Mouse (Mus musculus): ENCODE data around the gene Rpl9-ps6.

The Rpl9-ps6 gene

DNA sequence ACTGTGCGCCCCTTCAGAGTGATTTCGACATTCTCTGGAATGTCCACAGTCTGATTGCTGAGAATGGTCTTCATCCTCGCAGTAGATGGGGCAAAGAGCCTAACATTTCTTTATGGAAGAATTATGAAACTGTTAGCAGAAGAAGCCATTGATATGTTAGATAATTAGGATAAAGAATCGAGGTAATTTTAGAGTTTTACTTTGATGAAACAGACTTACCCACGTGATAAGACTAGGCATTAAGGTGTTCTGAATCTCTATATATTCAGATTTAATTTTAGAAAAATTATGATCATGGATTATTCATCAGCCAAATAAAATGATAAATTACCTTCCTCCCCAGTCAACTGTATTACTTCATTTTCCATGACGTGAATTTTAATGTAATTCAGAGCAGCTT is at the start of gene Rpl9-ps6:
TSS of gene Rpl9-ps6 (minus strand) at position 101 of the 400 bp plus-strand sequence.
- DNase-seq (ENCODE audit: low read depth, low spot score), result no peak

DNA sequence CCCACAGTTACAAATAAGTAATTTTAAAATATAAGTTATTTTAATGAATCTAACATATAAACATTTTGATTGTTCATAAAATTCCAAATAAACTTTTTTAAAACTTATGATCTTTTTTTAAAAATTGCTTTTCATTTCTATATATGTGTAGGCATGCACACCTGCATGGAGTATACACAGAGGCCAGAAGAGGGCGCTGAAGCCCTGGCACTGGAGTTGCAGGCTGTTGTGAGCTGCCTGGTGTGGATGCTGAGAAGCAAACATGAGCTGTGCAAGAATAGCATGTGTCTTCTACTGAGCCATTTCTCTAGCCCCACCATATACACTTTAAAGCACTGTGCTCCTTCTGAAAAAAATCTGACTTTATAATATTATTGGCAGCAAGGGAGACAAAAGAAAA is 46.1 kb upstream of the Rpl9-ps6 start:
- DNase-seq (ENCODE audit: low read depth, low spot score), result peak; percentile 16

DNA sequence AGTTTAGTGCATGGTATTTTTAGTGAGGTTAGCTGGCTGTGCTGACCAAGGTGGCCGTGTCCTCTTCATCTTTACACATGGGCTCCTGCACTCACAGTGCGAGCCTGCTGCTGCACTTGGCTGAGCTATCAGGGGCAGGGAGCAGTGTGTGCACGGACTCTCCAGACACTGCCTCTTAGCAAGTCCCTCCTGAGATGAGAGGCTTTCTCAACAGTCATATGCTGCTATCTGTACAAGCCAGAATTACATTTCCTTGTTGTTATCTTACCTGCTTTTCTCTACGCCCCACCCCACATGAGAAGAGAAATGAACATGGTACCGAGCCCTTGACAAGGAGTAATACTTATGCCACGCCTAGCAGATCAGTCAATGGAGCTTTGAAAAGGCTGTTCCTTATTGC is 44.6 kb upstream of the Rpl9-ps6 start:
- no peak for DNase-seq (ENCODE audit: low read depth, low spot score)

DNA sequence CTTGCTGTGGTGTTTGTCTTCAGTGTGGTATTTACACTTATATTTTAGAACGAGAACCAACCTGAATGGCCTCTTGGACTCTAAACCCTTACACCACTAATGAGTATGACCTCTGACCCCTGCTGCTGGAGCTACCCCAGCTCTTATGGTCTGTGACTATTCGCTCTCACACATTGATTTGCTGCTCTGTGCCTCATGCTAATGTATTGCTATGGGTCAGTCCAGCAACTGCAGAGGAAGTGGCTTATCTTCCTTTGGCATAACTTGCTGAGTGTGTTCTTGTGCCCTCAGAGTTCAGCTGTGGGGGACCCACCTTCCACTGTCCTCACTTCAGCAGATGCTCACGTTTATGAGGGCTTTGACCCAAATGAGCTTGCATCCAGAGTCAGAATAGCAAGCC is 43.9 kb upstream of the Rpl9-ps6 start:
- DNase-seq (ENCODE audit: low read depth, low spot score), result no peak

DNA sequence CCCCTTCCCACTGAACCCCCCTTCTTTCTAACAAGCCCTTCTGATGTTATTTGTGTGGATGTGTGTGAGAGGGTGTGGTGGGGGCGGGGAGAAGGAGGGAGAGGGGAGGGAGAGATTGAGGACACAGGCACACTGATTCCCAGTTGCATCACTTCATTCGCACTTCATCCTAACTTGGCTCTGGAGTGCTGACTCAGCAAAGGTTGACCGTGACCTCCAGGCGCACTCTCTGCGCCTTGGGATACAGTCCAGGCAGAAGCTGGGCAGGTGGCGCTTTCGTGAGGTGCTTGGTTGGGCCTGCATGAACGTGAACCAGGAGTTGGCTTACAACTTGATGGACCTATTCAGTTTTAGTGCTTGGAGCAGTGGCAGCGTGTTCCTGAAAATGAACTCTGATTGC is 41.1 kb upstream of the Rpl9-ps6 start:
- no peak for DNase-seq (ENCODE audit: low read depth, low spot score)

DNA sequence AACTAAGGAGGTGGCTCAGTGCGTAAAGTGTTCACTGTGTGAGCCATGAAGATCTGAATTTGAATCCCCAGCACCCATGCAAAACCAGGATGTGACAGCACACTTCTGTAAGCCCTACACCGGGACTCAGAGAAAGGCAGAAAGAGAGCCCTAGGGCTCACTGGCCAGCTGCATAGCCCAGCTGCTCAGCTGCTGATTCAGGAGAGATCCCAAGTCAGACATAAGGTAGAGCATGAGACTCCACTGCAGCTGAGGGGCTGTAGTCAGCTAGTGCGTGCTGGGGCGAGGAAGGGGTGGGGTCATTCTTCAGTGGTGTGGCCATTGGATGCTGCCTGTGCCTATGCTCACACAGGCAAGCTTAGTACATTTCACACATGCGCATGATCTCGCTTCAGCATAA is 40.7 kb upstream of the Rpl9-ps6 start:
- DNase-seq (ENCODE audit: low read depth, low spot score), result no peak

DNA sequence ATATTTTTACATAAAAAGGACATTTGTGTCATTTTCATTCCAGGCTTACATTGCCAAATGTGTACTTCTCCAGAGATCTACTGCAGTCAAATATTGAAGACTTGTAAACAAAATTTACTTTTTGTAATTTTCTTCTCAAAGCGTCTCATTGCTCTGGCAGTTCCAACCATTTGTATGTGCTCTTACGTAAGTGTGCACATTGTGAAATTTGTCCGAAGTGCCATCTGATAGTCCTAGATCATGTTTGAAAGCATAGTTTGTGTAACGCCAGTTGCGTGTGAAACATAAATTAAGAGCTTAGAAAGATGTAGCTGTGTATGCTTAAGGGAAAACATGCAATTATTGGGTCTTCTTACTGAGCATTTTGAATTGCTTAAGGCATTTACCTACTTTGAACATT is 40.1 kb upstream of the Rpl9-ps6 start:
- no peak for DNase-seq (ENCODE audit: low read depth, low spot score)

DNA sequence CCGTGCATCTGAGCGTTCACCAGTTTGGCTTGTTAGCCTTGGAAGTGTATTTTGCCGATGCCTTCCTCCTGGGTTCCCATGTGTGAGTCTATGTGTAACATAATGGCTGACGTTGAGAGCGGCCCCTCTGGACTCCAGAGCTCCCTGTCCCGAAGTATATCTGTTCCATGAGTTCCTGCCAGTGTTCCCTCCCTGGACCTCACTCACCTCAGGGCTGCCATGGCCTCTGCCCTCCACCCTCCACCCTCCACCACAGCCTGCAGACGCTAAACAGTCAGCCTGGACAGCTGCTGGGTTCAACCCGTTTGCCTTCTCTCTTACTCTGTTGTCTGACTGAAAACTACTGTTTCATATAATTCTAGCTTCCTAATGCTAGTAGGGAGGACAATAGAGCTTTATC is 39.7 kb upstream of the Rpl9-ps6 start:
- DNase-seq (ENCODE audit: low read depth, low spot score), result no peak

DNA sequence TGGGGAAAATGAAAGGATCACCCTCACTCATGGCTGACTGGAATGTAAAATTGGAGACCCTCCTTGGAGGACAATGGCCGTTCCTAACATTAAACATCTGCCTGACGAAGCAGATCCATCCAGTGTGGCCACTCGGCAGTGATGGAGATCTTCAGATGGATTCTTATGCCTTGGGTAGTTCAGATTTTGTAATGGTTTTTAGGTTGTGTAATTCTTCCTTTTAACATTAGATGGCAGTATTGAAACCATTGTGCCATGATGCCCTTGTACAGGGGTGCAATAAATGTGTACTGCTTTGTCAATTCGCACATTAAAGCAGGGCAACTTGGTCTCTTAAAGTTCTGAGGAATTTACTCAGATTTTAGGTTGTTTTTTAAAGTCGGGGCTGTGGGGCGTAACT is 35.0 kb upstream of the Rpl9-ps6 start:
- DNase-seq (ENCODE audit: low read depth, low spot score), result peak; percentile 31

DNA sequence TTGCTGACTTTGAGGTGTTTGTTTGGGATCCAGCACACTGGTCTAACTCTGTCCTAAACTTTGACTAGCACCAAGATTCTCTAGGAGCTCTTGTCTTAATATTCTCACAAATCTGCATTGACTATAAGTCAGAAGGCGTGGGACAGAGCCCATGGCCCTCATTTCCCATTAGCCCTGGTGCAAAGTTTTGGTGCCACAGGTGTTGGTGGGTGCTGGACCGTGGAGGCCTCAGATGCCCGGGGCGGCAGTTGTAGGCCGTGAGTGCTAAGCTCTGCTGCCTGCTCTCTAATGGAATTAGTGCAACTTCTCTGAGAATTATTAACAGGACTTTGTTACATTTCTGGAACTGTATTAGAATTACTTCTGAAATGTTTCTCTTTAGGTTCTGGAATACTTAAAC is 31.6 kb upstream of the Rpl9-ps6 start:
- DNase-seq (ENCODE audit: low read depth, low spot score), result no peak

DNA sequence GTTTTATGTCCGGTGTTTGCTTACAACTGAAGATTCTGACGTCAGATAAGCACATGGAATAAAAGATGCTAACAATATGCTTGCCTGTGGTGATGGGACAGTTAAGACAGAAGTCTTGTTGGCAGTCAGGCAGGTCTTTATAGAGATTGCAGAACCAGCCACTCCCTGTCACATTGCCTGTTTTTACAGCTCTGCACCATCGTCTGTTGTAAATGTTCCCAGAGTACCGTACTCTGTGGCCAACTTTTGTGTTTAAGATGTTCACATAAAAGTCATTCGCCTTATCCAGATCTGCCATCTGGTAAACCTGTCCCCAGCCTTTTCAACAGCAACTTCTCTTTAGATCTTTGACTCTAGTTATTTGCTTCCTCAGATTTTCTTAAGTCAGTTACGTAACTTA is 31.0 kb upstream of the Rpl9-ps6 start:
- DNase-seq (ENCODE audit: low read depth, low spot score), result no peak

DNA sequence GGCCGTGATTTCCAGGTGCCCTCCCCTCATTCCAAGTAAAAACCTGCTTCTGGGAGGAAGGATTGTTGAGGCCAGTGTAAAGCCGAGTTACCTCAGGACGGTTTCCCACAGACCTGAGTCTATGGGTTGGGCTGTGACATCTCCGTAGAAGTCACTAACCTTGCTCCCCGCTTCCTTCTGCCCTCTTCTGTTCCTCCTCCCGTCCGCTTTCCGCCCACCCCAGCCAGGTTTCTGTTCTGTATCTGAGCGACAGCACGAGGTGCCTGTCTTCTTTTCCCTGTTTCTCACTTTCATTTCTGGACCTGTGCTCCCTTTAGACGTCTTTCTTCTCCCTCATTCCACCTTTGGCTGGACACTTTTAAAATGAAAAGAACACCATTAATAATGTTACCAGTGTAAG is 28.7 kb upstream of the Rpl9-ps6 start:
- DNase-seq (ENCODE audit: low read depth, low spot score), result no peak

DNA sequence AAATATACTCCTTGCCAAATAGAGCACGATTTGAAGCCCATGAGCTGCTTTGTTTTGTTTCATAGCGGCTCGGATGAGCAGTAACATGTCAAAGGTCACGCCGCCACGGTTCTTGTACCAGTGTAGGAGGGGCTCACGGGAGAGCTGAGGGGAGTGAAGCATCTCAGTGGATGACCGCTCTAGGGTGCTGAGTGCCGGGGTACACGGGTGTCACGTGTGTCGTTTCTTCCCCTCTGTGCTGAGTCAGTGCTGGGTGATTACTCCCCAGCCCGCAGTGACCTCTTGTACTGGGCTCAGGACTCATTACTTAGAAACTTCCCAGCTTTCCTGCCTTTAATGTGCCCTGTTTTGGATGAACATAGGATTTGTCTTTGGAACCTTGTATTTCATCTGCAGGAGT is 28.2 kb upstream of the Rpl9-ps6 start:
- no peak for DNase-seq (ENCODE audit: low read depth, low spot score)

DNA sequence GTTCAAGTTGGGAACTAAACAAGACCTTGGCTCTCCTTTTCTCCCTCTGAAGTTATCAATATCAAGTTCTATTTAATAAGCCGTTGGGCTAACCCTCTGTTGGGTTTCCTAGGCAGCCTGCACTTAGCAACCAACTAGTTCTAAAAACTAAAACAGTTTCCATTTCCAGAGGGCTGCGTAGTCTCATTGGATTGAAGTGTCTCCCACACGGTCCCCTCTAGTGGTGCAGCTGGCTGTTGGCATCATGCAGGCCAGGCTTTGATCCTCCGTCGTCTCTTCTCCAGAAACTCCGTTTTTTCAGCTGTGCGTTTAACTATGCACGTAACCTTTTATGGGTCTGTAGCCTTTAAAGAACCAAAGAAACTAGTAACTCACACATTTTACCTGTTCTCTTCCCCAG is 27.1 kb upstream of the Rpl9-ps6 start:
- DNase-seq (ENCODE audit: low read depth, low spot score), result no peak

DNA sequence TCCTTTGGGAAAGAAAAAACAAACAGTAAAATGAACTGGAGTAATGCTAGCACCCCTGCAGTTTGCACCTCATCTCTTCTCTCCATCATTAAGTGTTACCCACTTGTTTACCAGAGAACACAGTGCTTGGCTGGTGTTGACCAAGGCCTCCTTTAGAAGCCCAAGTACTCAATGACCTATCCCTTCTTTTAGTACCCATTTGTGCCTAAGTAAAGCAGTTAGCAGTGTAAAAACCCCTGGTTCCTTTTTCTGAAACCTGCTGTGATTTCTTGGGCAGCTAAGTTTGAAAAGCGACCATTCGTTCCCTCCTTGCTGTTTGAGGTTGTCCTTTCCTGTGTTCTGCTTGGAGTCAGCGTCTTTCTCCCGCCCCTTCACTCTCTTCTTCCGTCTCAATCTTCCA is 26.6 kb upstream of the Rpl9-ps6 start:
- no peak for DNase-seq (ENCODE audit: low read depth, low spot score)

DNA sequence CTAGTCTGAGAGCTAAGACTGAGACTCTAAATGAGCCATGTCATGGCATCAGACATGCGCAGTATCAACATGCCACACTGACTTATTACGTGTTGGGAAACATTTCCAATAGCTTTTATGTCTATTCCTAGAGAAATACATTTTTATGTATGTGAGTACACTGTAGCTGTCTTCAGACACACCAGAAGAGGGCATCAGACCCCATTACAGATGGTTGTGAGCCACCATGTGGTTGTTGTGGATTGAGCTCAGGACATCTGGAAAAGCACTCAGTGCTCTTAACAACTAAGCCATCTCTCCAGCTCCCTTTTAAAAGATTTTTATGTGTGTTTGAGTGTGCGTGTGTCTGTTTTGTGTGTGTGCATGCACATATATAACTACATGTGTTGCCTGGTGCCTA is 26.0 kb upstream of the Rpl9-ps6 start:
- DNase-seq (ENCODE audit: low read depth, low spot score), result no peak

DNA sequence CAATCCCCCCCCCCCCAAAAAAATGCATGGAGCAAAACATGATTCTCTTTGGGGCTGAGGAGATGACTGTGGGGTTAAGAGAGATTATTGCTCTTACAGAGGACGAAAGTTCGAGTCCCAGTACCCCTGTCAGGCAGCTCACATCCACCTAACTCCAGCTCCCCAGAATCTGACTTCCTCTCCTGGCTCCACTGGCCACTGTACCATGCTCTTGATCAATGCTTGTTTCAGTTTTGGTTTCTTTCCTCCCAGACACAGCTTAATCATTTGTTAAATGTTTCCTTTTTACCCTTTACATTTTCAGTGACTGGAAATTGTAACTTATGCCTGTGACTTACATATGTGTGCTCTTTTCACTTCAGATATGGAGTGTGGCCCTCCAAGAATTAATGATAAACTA is 24.6 kb upstream of the Rpl9-ps6 start:
- DNase-seq (ENCODE audit: low read depth, low spot score), result peak; percentile 45

DNA sequence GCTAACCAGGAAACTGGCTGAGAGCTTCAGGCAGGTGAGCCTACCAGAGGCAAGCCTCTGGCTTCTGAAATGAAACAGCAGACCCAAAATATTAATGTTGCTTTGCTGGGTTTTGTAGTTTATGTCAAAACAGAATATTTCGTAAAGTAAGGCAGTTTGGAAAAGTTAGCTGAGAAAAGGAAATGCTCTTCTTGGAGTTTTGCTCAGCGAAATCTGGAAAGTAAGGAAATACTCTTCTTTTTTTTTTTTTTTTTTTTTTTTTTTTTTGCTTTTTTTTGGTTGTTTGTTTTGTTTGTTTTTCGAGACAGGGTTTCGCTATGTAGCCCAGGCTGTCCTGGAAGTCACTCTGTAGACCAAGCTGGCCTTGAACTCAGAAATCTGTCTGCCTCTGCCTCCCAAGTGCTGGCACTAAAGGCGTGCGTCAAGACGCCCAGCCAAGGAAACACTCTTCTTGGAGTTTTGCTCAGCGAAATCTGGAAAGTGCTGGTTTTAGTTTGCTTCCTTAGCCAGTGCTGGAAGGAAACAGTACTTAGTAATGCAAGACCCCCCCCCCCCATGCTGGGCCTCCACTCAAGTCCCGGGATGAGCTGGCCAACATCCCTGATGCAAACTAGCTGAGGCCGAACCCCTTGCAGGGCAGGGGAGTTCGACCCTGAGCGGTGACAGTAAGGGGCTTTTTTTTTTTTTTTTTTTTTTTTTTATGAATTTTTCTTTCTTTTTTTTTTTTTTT is 23.0 kb upstream of the Rpl9-ps6 start:
- no peak for DNase-seq (ENCODE audit: low read depth, low spot score)

DNA sequence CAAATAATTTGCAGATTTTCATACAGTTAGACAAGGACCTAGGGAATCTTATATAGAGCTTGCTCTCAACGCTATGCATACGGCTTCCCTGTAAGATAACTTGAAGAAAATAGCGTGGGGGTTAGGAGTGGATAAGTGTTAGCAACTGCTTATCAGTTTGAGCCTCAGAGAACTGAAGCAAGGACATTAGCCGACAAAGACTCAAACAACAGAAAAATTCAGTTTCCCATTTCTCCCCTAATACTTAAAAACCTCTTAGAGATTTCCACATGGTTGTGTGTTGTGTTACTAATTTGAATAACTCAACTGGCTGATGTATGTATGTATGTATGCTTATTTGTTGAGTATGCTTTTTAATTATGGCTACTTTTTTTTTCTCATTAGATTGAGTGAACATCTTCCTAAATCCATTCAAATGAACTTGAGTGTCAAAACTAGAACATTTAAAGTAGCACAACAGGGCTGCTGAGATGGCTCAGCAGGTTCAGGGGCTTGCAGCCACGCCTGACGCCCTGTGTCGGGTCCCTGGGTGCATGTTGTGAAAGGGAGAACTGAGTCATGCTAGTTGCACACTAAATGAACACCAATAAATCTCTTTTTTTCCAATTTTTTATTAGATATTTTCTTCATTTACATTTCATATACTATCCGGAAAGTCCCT is 21.3 kb upstream of the Rpl9-ps6 start:
- no peak for DNase-seq (ENCODE audit: low read depth, low spot score)

DNA sequence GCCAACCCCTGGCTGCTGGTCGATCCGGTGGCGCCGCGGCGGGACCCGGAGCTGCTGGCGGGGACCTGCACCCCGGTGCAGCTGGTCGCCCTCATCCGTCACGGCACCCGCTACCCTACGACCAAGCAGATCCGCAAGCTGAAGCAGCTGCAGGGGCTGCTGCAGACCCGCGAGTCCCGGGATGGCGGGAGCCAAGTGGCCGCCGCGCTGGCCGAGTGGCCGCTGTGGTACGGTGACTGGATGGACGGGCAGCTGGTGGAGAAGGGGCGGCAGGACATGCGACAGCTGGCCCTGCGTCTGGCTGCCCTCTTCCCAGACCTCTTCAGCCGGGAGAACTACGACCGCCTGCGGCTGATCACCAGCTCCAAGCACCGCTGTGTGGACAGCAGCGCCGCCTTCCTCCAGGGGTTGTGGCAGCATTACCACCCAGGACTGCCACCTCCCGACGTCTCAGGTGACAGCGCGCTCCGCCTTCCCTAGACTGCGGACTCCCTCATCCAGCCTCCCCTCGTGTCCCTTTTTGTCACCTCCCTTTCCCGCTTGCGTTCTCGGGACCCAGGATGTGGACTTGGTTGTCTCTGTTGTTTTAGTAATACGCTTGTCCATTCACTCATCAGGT is 19.8 kb upstream of the Rpl9-ps6 start:
- DNase-seq (ENCODE audit: low read depth, low spot score), result peak; percentile 70

DNA sequence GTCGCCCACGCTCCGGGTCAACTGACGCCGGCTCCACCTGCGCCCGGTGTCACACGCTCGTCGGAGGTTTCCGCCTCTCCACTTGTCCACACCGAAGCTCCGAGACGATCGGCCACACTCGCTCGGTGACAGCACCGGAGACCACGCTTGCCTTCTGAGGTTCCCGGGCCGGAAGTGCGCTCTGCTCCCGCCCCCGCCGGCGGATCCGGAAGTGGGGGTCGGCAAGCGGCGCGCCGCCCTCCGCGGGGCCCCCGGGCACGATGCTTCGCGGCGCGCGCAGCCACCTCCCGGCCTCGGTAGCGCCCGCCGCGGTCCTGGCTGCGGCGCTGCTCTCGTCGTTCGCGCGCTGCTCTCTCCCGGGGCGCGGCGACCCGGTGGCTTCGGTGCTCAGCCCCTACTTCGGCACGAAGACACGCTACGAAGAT is 19.3 kb upstream of the Rpl9-ps6 start, which contains the start of gene Minpp1:
TSS of gene Minpp1 (plus strand) at position 89 of the 425 bp plus-strand sequence.
- DNase-seq (ENCODE audit: low read depth, low spot score), result peak; percentile 90

DNA sequence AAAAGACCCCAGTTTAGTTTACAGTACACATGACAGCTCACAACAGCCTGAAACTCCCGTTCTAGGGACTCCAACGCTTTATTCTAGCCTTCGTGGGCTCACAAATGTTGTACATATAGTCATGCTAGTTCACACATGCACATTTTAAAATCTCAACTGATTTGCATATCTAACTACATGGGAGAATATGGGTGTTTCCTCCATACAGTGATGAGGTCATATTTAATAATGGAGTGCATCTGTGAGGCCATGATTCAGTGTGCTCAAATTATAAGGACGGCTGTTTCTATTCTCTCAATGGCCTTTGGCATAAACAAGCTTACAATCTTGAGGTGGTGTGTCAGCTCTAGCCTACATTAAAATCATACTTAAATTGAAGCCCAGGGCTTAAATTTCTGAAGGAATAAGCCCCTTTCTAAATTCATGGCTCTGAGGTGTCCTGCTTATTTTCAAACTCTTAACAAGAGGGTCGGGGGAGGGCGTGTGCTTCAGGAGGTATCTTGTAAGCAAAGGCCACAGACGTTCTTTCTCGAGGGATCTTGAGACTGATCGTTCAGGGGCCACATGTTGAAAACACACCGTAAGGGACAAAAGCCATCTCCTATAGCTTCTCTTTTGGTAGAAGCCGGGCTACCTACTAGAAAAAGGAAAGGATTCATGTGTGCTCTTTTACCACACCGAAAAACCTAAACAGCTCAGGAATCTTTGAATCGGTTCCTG is 18.7 kb upstream of the Rpl9-ps6 start:
- peak; percentile 7 for DNase-seq (ENCODE audit: low read depth, low spot score)
